In the genomic region with DNA sequence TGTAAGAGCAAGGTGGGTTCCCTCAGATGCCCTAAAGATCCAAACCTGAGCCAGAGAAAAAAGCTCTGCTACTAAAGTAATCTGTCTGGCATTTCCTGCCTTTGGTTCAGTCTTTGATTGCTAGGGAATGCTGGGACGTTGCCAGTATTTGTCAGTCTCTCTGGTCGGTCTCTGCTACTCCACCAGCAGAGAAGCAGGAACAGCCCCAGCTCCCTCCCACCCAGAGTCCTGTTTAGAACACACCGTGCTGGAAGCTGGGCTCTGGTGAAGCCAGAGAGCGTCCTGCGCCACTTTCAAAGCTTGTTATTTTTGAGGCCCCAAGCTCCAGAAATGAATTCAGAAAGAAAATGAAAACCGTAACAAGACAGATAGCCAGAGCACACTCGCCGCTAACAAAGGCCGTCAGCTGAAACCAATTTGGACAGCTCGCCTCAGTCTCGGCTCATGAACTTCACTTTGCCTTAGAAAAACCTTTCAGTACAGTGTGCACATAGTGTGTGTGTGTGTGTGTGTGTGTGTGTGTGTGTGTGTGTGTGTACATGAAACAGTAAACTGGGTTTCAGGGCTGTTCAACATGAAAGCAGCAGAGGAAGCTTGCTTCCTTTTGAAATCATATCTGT, we compare ENCODE assay signal across 9 mouse cellular contexts.
A peak's percentile ranks its signal among the peaks of the same experiment; 100 is the strongest.
DNase-seq lines count a peak whose midpoint lies in the region; ATAC-seq lines count a peak whose summit lies in the region.
"Had no signal": no experiment of that assay in that cellular context is flagged by ENCODE, and none has a peak within 500 bp of the region (broad histone marks: within the 10 kb centered on the region; RNA-seq: fewer than 3 reads in every experiment).

No protein-coding gene starts in this region.

- H3K4me3 ChIP-seq in kidney, embryonic 16.5 days (ENCODE audit: low read length), result no peak overlapping the region
- H3K4me3 ChIP-seq in lung, embryonic 16.5 days (ENCODE audit: low read length), result no peak overlapping the region

- no peaks in the 10 kb centered on the region for H3K36me3 ChIP-seq in kidney, embryonic 16.5 days (ENCODE audit: insufficient read depth, low read length)
- H3K36me3 ChIP-seq in lung, embryonic 16.5 days (ENCODE audit: control insufficient read depth, insufficient read depth, low read length), result no peaks in the 10 kb centered on the region

- peaks cover 4% of the 10 kb centered on the region; the same call in 1 of the 2 replicates for H3K4me1 ChIP-seq in kidney, embryonic 16.5 days (ENCODE audit: insufficient read depth, low read length)
- peaks cover 3% of the 10 kb centered on the region; the same call in 1 of the 2 replicates for H3K4me1 ChIP-seq in lung, embryonic 16.5 days (replicated peaks; ENCODE audit: control insufficient read depth, insufficient read depth, low read length)

- DNase-seq in adrenal gland, adult 2 months, result peak; percentile 62
- DNase-seq in adrenal gland, postnatal 4 days (ENCODE audit: low spot score in 2 of 2), result no peak
- DNase-seq in 3134 (ENCODE audit: extremely low read depth, insufficient read length, low spot score), result peak; percentile 29
- peak; percentile 28 for DNase-seq in gastrocnemius, postnatal 25 days
- no peak for DNase-seq in thymus, postnatal 25 days
- no peak for DNase-seq in B cell, adult 2 months

- H3K9ac ChIP-seq in kidney, embryonic 16.5 days (replicated peaks; ENCODE audit: low read length), result no peak overlapping the region
- peak overlapping the region; percentile 37; the same call in 1 of the 2 replicates for H3K9ac ChIP-seq in lung, embryonic 16.5 days (ENCODE audit: low read length)

- peak overlapping the region; percentile 23; the same call in 1 of the 2 replicates for H3K4me2 ChIP-seq in kidney, embryonic 16.5 days (replicated peaks; ENCODE audit: low read depth, low read length)
- H3K4me2 ChIP-seq in lung, embryonic 16.5 days (ENCODE audit: low read depth, low read length), result peak overlapping the region; percentile 31

- peak overlapping the region; percentile 53 for H3K27ac ChIP-seq in kidney, embryonic 16.5 days (ENCODE audit: low read length)
- H3K27ac ChIP-seq in lung, embryonic 16.5 days (ENCODE audit: low read length), result peak overlapping the region; percentile 41
- H3K27ac ChIP-seq: macrophage had no signal

- ATAC-seq in kidney, embryonic 16.5 days (ENCODE audit: low FRiP score, low TSS enrichment), result peak; percentile 74; the same call in 1 of the 2 replicates
- peak; percentile 87 for ATAC-seq in lung, embryonic 16.5 days (ENCODE audit: low read depth)

- H3K9me3 ChIP-seq in kidney, embryonic 16.5 days (ENCODE audit: low read length), result no peaks in the 10 kb centered on the region
- no peaks in the 10 kb centered on the region for H3K9me3 ChIP-seq in lung, embryonic 16.5 days (ENCODE audit: control insufficient read depth, low read length)

- WGBS in kidney, embryonic 16.5 days, result 23% methylated on average over 11 of the region's 11 CpGs
- WGBS in lung, embryonic 16.5 days, result 45% methylated on average over 11 of the region's 11 CpGs

- no peaks in the 10 kb centered on the region for H3K27me3 ChIP-seq in kidney, embryonic 16.5 days (ENCODE audit: insufficient read depth, low read length)
- H3K27me3 ChIP-seq in lung, embryonic 16.5 days (ENCODE audit: control insufficient read depth, insufficient read depth, low read depth, low read length), result no peaks in the 10 kb centered on the region

Comparison
In these comparisons a context has a peak if more than half of its experiments do, and no peak if none do; other contexts are left out.
1. DNase-seq: peak in adrenal gland, adult 2 months (single experiment), 3134 (single experiment) and gastrocnemius, postnatal 25 days (single experiment); none in adrenal gland, postnatal 4 days (0 of 2), thymus, postnatal 25 days (single experiment) and B cell, adult 2 months (0 of 2).